Mouse (Mus musculus): ENCODE measurements around the gene Lyve1.

Lyve1 gene

DNA sequence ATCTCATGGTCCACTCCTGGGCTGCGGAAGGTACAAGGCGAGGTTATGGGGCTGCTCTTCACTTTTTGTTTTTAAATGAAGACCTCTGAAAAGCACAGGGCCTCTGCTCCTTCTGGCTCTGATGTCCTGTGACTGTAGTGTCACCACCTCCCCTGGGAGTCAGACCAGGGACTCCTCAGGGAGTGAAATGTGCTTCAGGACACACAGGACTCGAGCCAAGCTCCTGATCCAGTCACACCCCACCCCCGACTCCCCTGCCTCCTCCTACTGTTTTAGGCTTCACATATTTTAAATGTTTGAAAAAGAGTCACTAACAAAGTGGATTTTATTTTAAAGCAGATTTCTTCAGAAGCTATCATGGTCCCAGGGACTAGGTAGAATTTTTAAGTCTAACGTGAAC lies 51.5 kb downstream of the Lyve1 start:
- in situ Hi-C loops (cut with MboI; ENCODE audit: unreplicated experiment in 2 of 2), result loop anchor here in 1 of 2 experiments (5.0 kb wide), 1 partner anchor 206 kb away; no protein-coding TSS in a partner anchor

DNA sequence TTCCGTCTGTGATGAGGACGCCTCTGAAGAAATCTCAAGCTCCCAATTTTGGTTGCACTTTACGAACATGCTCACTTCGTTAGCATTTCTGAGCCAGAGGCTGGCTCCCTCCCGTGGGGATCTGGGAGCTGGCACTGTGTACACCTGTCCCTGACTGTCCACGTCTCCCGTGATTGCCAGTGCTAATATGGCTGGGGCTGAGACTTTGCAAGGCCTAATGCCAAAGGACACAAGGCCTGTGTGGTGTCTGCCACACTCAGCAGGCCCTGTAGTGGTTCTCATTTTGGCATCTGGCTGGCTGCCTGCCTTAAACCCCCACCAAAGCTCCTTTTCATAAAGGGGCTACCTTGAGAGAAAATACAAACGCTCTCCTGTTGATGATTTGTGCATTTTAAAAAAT lies 52.0 kb downstream of the Lyve1 start:
- in situ Hi-C loops (cut with MboI; ENCODE audit: unreplicated experiment in 2 of 2), result loop anchor here in 1 of 2 experiments (5.0 kb wide), 1 partner anchor 206 kb away; no protein-coding TSS in a partner anchor

DNA sequence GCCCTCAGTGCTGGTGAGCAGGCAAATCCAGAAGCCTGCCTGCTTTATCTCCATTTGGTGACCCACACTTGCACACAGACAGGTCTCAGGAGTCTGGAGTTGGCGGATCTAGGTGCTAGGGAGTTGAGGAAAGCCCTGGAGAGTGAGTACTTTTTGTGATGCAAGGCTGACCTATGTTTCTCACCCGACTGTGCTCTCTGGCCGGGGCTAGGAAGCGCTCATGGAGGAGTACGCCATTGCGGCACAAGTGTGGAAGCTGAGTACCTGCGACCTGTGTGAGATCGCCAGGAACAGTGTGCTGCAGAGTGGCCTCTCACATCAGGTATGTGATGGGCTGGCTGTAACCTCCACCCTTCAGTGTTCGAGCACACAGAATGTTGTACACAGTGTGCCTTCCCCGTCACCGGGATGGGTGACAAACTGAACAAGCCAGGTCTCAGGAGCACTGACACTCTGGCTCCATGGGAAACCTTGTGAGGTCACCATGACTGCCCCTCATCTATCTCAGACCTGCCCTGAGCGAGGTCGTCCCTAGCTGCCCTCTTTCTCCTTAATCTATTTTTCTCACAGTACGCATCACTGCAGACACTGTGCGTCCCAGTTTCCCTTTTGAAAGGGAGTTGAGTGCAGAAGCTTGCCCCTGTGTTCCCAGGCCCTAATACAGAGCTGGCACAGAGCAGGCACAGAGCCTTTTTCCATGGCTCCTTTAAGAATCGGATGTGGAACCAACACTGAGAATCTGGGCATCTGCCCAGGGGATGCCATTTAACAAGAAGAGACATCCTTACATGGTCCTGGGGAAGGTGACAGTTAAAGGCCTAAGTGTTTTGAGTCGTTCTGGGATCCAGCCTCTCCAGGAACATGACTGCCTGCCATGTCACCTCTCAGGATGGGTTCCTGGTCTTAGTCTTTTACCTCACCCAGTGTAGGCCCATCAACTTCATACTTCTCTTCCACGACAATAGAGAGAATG lies 53.2 kb downstream of the Lyve1 start:
- in situ Hi-C loops (cut with MboI; ENCODE audit: unreplicated experiment in 2 of 2), result loop anchor here in 1 of 2 experiments (5.0 kb wide), 1 partner anchor 207 kb away; no protein-coding TSS in a partner anchor

DNA sequence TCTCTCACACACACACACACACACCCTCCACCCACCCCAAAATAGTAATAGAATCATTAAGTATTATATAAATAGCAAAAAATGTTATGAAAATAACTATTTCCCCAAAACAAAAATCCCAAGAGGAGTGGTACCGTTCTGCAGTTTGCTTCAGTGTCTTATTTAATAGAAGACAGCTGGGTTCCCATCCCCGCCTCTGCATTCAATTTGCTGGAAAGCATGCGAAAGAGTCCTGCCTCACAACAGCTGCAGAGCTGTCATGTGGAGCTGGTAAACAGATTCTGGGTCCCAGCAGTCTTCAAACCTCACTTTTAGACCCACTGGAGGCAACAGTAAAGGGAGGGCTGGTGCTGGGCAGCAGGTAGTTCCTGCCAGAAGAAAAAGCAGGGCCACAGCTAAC lies 54.1 kb downstream of the Lyve1 start:
- in situ Hi-C loops (cut with MboI; ENCODE audit: unreplicated experiment in 2 of 2), result no loop called here

DNA sequence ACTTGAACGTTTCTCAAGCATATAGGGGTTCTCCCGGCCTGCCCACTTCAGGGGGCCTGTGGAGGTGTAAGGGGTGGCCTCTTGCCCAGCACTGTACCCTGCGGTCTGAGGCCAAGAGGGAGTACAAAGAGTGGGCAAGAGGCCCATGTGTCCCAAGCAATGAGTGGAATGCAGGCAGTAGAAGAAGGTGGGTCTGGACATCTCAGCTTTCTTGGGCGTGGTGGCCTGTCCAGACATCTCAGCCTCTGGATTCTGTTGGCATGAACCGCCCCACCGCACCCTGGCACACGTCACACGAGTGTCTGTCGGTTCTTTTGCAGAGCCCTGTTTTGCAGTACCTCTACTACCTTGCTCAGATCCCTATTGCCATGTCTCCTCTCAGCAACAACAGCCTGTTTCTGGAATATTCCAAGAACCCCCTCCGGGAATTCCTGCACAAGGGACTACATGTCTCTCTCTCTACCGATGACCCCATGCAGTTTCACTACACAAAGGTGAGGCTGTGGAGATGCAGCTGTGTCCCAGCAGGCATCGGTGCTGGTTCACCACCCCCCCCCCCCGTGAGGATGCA lies 55.5 kb downstream of the Lyve1 start:
- in situ Hi-C loops (cut with MboI; ENCODE audit: unreplicated experiment in 2 of 2), result no loop called here

DNA sequence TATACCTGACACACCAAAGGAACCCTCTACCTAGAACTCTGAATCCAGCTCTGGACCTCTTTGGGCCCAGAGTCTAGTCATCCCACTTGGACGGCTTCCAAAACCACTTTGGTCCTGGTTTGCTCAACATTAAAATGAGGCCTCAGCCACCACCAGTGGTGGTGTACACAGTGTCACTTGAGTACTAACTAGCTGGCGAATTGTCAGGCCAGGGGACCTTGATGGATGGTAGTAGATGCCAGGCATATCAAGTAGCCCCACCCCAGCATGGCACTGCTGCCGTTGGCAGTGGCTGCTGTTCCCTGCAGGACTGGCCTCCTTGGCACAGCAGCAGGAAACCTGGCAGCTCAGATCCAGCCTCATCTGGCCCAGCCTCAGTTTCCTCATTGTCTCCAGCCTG lies 58.8 kb downstream of the Lyve1 start:
- in situ Hi-C loops (cut with MboI; ENCODE audit: unreplicated experiment in 2 of 2), result loop anchor here (5.0 kb wide), 2 partner anchors 77 to 517 kb away; no protein-coding TSS in a partner anchor

DNA sequence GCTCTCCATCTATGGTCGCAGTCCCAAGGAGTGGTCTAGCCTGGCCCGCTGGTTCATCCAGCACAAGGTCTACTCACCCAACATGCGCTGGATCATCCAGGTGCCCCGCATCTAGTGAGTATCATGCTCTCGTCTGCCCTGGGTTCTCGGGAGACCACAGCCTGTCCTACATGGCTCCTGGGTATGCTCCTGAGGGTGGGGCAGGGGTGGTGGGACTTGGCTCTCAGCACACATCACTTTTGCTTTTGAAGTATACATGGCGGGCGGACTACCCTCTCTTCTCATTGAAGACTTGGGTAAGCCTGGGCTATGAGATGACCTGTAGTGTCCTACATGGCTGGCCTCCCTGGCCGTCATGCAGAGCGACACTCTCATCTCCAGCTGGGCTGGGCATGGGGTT lies 59.9 kb downstream of the Lyve1 start:
- in situ Hi-C loops (cut with MboI; ENCODE audit: unreplicated experiment in 2 of 2), result loop anchor here (5.0 kb wide), 2 partner anchors 76 to 516 kb away; no protein-coding TSS in a partner anchor

DNA sequence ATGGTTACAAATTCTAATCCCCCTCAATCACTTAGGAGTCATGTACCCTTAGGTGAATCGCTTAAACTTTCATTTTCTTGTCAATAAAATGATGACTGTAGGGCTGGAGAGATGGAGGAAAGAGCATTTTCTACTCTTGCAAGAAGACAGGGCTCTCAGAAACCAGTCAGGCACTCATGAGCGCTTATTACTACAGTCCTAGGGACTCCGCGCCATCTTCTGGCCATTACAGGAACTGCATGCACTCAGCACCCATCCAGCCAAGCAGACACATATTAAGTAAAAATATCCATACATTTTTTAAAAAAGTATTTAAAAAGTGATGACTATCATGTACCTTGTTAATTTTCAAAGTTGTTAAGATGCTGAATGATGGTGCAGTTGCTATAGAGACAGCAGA lies 62.0 kb downstream of the Lyve1 start:
- in situ Hi-C loops (cut with MboI; ENCODE audit: unreplicated experiment in 2 of 2), result loop anchor here (5.0 kb wide), 2 partner anchors 74 to 514 kb away; no protein-coding TSS in a partner anchor
